Mouse (Mus musculus): ENCODE results near the gene Spast. TPM values are rescaled to one million over a fixed set of nuclear protein-coding genes. Genes with fewer than 3 reads are reported as not detected.

Gene Spast
- polyA plus RNA-seq, 3 experiments from 2014 or later: 8.6 to 12.0 (median 11.1) TPM

DNA sequence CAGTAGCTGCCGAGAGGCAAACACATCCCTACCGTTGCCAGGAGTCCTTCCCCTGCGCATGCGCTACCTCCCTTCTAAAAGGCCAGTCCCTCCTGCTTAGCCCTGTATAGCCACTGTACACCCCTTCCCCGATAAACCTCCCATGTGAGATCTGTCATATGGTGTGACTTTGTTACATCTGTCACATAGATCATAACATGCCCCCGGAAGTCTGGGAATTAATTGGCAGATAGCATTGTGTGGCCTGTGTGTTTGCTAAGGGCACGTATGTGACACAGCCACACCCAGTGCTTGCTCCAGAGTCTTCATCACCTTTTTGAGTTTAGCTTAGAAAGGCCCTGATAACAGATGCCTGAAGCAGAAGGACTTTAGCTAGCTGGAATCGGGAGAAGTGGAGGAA, 91.3 kb downstream of the Spast start:
- ATAC-seq: no peak

DNA sequence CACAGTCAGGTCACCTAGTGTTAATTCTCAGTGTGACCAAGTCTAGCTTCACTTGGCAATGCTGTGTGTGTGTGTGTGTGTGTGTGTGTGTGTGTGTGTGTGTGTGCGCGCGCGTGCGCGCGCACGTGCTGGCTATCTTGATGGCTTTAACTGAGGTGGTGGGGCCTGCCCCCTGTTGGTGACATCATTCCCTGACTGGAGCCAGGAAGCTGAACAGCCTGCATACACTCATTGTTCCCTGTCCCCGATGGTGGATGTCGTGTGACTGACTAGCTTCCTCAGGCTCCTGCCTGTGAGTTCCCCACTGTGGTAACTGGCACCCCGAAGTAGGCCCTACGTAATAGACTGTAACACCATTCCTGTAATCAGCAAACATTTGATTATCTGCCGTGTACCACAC, 92.7 kb downstream of the Spast start:
- no peak for ATAC-seq

DNA sequence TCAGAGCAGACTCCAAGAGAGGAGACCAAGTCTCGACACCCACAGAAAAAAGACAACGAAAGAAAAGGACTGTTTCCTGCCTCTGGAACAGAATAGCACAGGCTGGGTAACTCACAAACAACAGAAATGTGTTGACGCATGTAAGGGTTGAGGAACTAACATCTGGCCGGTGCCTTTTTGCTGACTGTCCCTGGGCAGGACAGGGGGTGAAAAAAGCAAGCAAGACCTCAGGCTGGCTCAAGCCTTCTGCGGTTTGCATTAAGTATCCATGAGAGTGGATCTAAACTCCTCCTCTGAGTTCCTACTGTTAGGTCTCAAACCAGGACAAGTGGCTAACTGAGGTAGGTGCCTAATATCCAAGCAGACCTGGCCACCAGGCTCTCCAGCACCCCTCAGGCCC, 93.8 kb downstream of the Spast start:
- no peak for ATAC-seq

DNA sequence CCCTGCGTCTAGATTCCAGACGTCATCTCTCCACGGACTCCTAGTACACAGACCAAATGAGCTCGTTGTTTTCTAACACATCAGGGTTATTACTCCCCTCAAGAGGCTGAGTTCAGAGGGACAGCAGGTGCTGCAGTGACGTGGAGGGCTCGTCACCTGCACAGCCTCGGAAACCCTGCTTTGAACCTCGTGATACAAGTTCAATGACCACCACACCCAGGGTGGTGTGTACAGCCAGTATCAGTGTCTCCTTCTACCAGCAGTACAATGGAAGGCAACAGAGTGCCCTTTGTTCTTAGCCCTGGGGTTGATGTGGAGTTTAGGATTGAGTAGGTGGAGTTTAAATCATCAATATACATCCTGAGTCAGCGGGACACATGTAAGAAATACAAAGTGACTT, 99.0 kb downstream of the Spast start:
- ATAC-seq: no peak

DNA sequence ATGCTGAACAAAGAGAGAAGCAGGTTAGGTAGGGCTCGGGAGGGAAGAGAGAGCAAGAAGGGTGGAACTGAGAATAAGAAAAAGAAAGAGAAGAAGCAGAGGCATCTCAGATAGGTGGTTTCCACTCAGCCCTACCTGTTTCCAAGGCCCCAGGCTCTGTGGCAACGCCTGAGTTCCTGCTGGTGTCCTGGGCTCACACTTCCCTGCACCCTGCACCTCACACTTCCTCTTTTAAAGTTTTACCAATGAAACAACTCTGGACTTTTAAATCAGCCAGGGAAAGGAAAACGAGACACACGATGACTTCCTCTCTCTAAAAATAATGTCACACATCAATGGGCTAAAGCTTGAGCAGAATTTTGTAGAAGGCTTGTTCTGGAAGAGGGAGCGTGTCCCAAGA, 101.7 kb downstream of the Spast start:
- ATAC-seq: no peak

Other genes with a start within 250 kb of the Spast start
- gene Memo1, start 43.5 kb upstream of the Spast start, polyA plus RNA-seq (2017; shearing (Covaris generic)): 10 to 100 TPM; 37.6 to 61.9 (median 45.4) TPM
- 100 to 1,000 TPM; 141 to 185 (median 142) TPM for gene Dpy30, start 15.0 kb upstream of the Spast start, polyA plus RNA-seq (2017; shearing (Covaris generic))
- 10 to 100 TPM; 27.6 to 31.2 (median 30.9) TPM for gene Slc30a6, start 56.6 kb downstream of the Spast start, polyA plus RNA-seq (2017; shearing (Covaris generic))
- 1 to 10 TPM in 1 of 3 experiments, under 1 TPM in 2; 0.83 to 1.1 (median 0.93) TPM for gene Nlrc4, start 120.2 kb downstream of the Spast start, polyA plus RNA-seq (2017; shearing (Covaris generic))
- gene Yipf4, start 150.5 kb downstream of the Spast start, polyA plus RNA-seq (2017; shearing (Covaris generic)): 10 to 100 TPM in 2 of 3 experiments, 1 to 10 TPM in 1; 9.2 to 20.0 (median 17.8) TPM
- 100 to 1,000 TPM; 182 to 257 (median 187) TPM for gene Birc6, start 189.3 kb downstream of the Spast start, polyA plus RNA-seq (2017; shearing (Covaris generic))